Mouse (Mus musculus): ENCODE measurements around the gene Nrn1. TPM values are rescaled to one million over a fixed set of nuclear protein-coding genes. Genes with fewer than 3 reads are reported as not detected.

Gene Nrn1
- polyA plus RNA-seq, 1 experiment = 5.1 TPM

- Histone ChIP-seq H3K4me2 (ENCODE audit: low read depth) (no peak overlapping the region), H3K4me3 (no peak overlapping the region), H3ac (ENCODE audit: control insufficient read depth, insufficient read length) (no peak overlapping the region), H3K36me3 (ENCODE audit: control insufficient read depth, insufficient read depth) (no peaks in the 10 kb centered on the region), H3K79me2 (ENCODE audit: control insufficient read depth, insufficient read depth) (no peaks in the 10 kb centered on the region), H3K27me3 (ENCODE audit: control insufficient read depth, insufficient read depth, insufficient read length) (no peaks in the 10 kb centered on the region)
- no peak for TF ChIP-seq USF1 (IDR thresholded peaks at IDR 0.05; ENCODE audit: low read depth)
- no peak for TF ChIP-seq TCF12 (IDR thresholded peaks at IDR 0.05; ENCODE audit: insufficient read depth, poor library complexity, severe bottlenecking)
- TF ChIP-seq MYOG (IDR thresholded peaks at IDR 0.05; ENCODE audit: control insufficient read depth in 1 of 3, insufficient read depth in 1 of 3, insufficient read length in 2 of 3, low read depth in 2 of 3) = no peak
- no peak for TF ChIP-seq POLR2A (IDR thresholded peaks at IDR 0.05; ENCODE audit: insufficient read length, low read depth)
- TF ChIP-seq SRF (IDR thresholded peaks at IDR 0.05; ENCODE audit: control insufficient read depth, insufficient read length, low read depth) = no peak
- TF ChIP-seq E2F4 (IDR thresholded peaks at IDR 0.05; ENCODE audit: insufficient read depth) = no peak
- TF ChIP-seq POLR2AphosphoS2 (IDR thresholded peaks at IDR 0.05; ENCODE audit: insufficient read length, low read depth) = no peak
- no peak for TF ChIP-seq MAX (IDR thresholded peaks at IDR 0.05; ENCODE audit: low read depth)
- TF ChIP-seq TCF3 (IDR thresholded peaks at IDR 0.05; ENCODE audit: insufficient read length, low read depth) = no peak
- TF ChIP-seq REST (IDR thresholded peaks at IDR 0.05; ENCODE audit: insufficient read depth, insufficient read length) = no peak
- no peak for TF ChIP-seq CEBPB (IDR thresholded peaks at IDR 0.05; ENCODE audit: insufficient read depth, poor library complexity, severe bottlenecking)
- no peak for TF ChIP-seq MYOD1 (IDR thresholded peaks at IDR 0.05; ENCODE audit: control insufficient read depth in 1 of 3, insufficient read length in 2 of 3, low read depth in 2 of 3)
Measured at GRCm38 (mm10) chr13:36707088-36707690, 27.7 kb downstream of the Nrn1 start.

DNA sequence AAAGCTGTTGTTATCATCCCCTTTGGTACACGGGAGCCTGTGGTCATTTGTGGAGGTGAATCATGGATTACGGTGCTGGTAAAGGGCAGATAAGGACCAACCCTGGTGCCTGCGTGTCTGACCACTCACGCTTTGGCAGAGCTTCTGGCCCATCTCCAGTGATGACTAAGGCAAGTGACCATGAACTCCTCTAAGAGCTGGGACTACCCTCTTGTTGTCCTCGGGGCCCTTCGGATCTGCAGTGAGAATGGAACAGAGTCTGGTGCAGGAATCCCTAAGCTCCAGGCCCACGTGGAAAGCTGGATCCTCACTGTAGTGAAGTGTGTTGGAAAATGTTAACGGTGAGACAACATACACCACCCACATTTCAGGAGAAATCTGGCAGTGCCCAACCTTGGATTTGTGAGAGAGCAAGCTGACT is 38.6 kb downstream of the Nrn1 start:
- no peaks in the 10 kb centered on the region for H3K36me3 ChIP-seq (ENCODE audit: control insufficient read depth, insufficient read depth)
- no peak overlapping the region for H3K4me3 ChIP-seq
- H3K79me2 ChIP-seq (ENCODE audit: control insufficient read depth, insufficient read depth) = no peaks in the 10 kb centered on the region
- no peak for TF ChIP-seq TCF3 (IDR thresholded peaks at IDR 0.05; ENCODE audit: insufficient read length, low read depth)
- TF ChIP-seq USF1 (IDR thresholded peaks at IDR 0.05; ENCODE audit: low read depth) = no peak
- no peak for TF ChIP-seq POLR2A (IDR thresholded peaks at IDR 0.05; ENCODE audit: insufficient read length, low read depth)
- no peak for TF ChIP-seq MAX (IDR thresholded peaks at IDR 0.05; ENCODE audit: low read depth)
- no peak for TF ChIP-seq POLR2AphosphoS2 (IDR thresholded peaks at IDR 0.05; ENCODE audit: insufficient read length, low read depth)
- TF ChIP-seq CEBPB (IDR thresholded peaks at IDR 0.05; ENCODE audit: insufficient read depth, poor library complexity, severe bottlenecking) = no peak
- TF ChIP-seq TCF12 (IDR thresholded peaks at IDR 0.05; ENCODE audit: insufficient read depth, poor library complexity, severe bottlenecking) = no peak
- no peak for TF ChIP-seq MYOG (IDR thresholded peaks at IDR 0.05; ENCODE audit: control insufficient read depth in 1 of 3, insufficient read depth in 1 of 3, insufficient read length in 2 of 3, low read depth in 2 of 3)
- TF ChIP-seq SRF (IDR thresholded peaks at IDR 0.05; ENCODE audit: control insufficient read depth, insufficient read length, low read depth) = no peak
- H3ac ChIP-seq (ENCODE audit: control insufficient read depth, insufficient read length) = no peak overlapping the region
- peak overlapping the region; percentile 50 for H3K4me2 ChIP-seq (ENCODE audit: low read depth)
- H3K27me3 ChIP-seq (ENCODE audit: control insufficient read depth, insufficient read depth, insufficient read length) = no peaks in the 10 kb centered on the region

DNA sequence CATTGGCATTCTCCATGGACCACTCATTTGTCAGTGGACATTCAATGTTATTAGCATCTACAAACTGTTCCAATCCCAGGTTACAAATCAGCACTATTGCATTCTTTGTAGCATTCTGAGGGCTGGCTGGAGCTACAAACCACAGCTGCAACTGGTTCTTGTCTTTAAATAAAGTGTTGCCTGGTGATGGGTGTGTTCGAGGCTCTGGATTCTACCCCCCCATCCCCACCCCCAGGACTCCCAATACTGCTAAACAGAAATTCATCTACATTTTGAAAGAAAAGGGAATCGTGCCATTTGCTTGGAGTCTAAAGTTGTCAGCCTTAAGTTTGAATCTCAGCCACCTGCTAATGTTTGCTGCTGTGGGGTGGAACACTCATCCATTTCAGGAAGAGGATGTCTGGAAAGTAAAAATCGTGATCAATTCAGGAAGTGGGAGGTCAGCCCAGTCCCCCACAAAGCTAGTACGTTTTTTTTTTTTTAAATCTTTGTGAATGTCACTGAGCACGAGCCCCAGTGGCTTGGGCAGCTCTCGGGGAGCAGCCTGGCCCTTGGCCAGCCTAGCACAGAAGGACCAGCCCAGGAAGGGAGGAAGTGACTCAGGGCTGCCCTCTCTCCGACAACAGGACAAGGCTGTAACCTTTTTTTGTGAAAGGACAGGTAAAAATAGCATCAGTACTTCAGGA is 39.3 kb downstream of the Nrn1 start:
- no peaks in the 10 kb centered on the region for H3K27me3 ChIP-seq (ENCODE audit: control insufficient read depth, insufficient read depth, insufficient read length)
- H3K79me2 ChIP-seq (ENCODE audit: control insufficient read depth, insufficient read depth) = no peaks in the 10 kb centered on the region
- TF ChIP-seq POLR2A (IDR thresholded peaks at IDR 0.05; ENCODE audit: insufficient read length, low read depth) = no peak
- no peak for TF ChIP-seq USF1 (IDR thresholded peaks at IDR 0.05; ENCODE audit: low read depth)
- no peak for TF ChIP-seq MYOG (IDR thresholded peaks at IDR 0.05; ENCODE audit: control insufficient read depth in 1 of 3, insufficient read depth in 1 of 3, insufficient read length in 2 of 3, low read depth in 2 of 3)
- no peak for TF ChIP-seq E2F4 (IDR thresholded peaks at IDR 0.05; ENCODE audit: insufficient read depth)
- peak overlapping the region; percentile 50 for H3K4me2 ChIP-seq (ENCODE audit: low read depth)
- H3ac ChIP-seq (ENCODE audit: control insufficient read depth, insufficient read length) = no peak overlapping the region
- H3K4me3 ChIP-seq = no peak overlapping the region
- no peaks in the 10 kb centered on the region for H3K36me3 ChIP-seq (ENCODE audit: control insufficient read depth, insufficient read depth)

GRCm38 (mm10) chr13:36683581-36683980 is 51.4 kb downstream of the Nrn1 start:
- Histone ChIP-seq H3K27me3 (ENCODE audit: control insufficient read depth, insufficient read depth, insufficient read length) (no peaks in the 10 kb centered on the region), H3ac (ENCODE audit: control insufficient read depth, insufficient read length) (no peak overlapping the region), H3K79me2 (ENCODE audit: control insufficient read depth, insufficient read depth) (no peaks in the 10 kb centered on the region), H3K4me2 (ENCODE audit: low read depth) (no peak overlapping the region), H3K36me3 (ENCODE audit: control insufficient read depth, insufficient read depth) (no peaks in the 10 kb centered on the region), H3K4me3 (no peak overlapping the region)
- no peak for TF ChIP-seq REST (IDR thresholded peaks at IDR 0.05; ENCODE audit: insufficient read depth, insufficient read length)
- no peak for TF ChIP-seq POLR2AphosphoS2 (IDR thresholded peaks at IDR 0.05; ENCODE audit: insufficient read length, low read depth)
- no peak for TF ChIP-seq SRF (IDR thresholded peaks at IDR 0.05; ENCODE audit: control insufficient read depth, insufficient read length, low read depth)
- TF ChIP-seq E2F4 (IDR thresholded peaks at IDR 0.05; ENCODE audit: insufficient read depth) = no peak

DNA sequence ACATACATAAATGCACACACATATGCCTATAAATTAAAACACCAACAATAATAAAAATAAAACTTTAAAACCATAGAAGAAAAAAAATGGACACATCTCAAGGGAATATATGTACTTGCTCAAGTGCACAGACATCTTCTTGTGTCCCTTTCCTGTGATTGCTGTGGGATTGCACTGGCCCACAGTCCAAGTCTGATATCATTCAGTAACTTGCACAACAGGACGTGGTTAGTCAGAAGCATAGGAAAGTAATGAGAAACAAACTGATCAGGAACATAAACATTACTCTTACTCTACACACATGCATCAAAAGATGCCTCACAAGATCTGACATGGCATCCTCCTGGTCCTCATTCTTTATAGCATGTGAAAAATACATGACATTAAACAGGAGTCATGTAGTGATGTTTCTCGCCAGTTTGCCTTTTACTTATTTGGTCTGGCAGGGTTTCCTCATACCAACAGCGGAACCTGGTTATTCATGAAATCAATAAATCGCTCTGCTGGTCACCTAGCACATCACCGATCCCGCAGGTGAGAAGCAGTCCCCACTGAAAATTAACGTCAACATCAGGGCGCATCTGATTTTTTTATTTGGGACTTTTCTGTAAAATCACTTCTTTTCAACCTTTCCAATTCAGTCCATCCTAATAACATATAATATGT is 54.1 kb downstream of the Nrn1 start:
- no peaks in the 10 kb centered on the region for H3K27me3 ChIP-seq (ENCODE audit: control insufficient read depth, insufficient read depth, insufficient read length)
- no peak for TF ChIP-seq MYOG (IDR thresholded peaks at IDR 0.05; ENCODE audit: control insufficient read depth in 1 of 3, insufficient read depth in 1 of 3, insufficient read length in 2 of 3, low read depth in 2 of 3)
- no peak for TF ChIP-seq TCF12 (IDR thresholded peaks at IDR 0.05; ENCODE audit: insufficient read depth, poor library complexity, severe bottlenecking)
- no peak for TF ChIP-seq TCF3 (IDR thresholded peaks at IDR 0.05; ENCODE audit: insufficient read length, low read depth)
- TF ChIP-seq POLR2AphosphoS2 (IDR thresholded peaks at IDR 0.05; ENCODE audit: insufficient read length, low read depth) = no peak
- no peak for TF ChIP-seq CEBPB (IDR thresholded peaks at IDR 0.05; ENCODE audit: insufficient read depth, poor library complexity, severe bottlenecking)
- no peak for TF ChIP-seq USF1 (IDR thresholded peaks at IDR 0.05; ENCODE audit: low read depth)

More for the DNA sequence above, 54.1 kb downstream of the Nrn1 start:
- Histone ChIP-seq H3K79me2 (ENCODE audit: control insufficient read depth, insufficient read depth) (no peaks in the 10 kb centered on the region), H3ac (ENCODE audit: control insufficient read depth, insufficient read length) (no peak overlapping the region), H3K4me2 (ENCODE audit: low read depth) (no peak overlapping the region), H3K36me3 (ENCODE audit: control insufficient read depth, insufficient read depth) (no peaks in the 10 kb centered on the region), H3K4me3 (no peak overlapping the region)

Measured in myocyte (in vitro differentiated cells).